Mouse (Mus musculus): ENCODE measurements at regions not wholly inside any gene's neighbourhood (a gene's known extent, or its start where the extent isn't known, plus 50 kb on each side); places are given as distances from the start of the nearest gene placed in this dataset.

GRCm38 (mm10) chr14:87631078-87631813 lies 214.8 kb downstream of the Tdrd3 start:
- TF ChIP-seq POLR2A (IDR thresholded peaks at IDR 0.05; ENCODE audit: borderline replicate concordance, extremely low read depth, low read depth, low read length): no peak
- TF ChIP-seq CTCF (IDR thresholded peaks at IDR 0.05; ENCODE audit: insufficient read depth, low read length): no peak

All from lung, adult 2 months (tissue).